Mouse (Mus musculus): ENCODE data around the gene Myrip. TPM values are rescaled to one million over a fixed set of nuclear protein-coding genes. Genes with fewer than 3 reads are reported as not detected.

Gene Myrip
- total and polyA plus RNA-seq, 2 experiments from 2014 or later = 7.0 to 25.6 TPM

- Histone ChIP-seq H3K36me3 (ENCODE audit: insufficient read depth, low read length) (peaks cover 9% of the 10 kb centered on the region), H3K9ac (replicated peaks; ENCODE audit: low read length, poor library complexity, severe bottlenecking) (no peak overlapping the region), H3K4me3 (ENCODE audit: low read depth, low read length) (no peak overlapping the region), H3K4me2 (ENCODE audit: low read depth, low read length, poor library complexity, severe bottlenecking) (no peak overlapping the region), H3K4me1 (ENCODE audit: insufficient read depth, low read length) (no peaks in the 10 kb centered on the region), H3K27me3 (ENCODE audit: insufficient read depth, low read length) (no peaks in the 10 kb centered on the region), H3K27ac (ENCODE audit: low read depth, low read length) (no peak overlapping the region), H3K9me3 (ENCODE audit: low read length) (no peaks in the 10 kb centered on the region)
- no peak for ATAC-seq (ENCODE audit: low FRiP score)
- 86% methylated on average over 6 of the region's 6 CpGs for WGBS
- no peak for TF ChIP-seq CTCF (IDR thresholded peaks at IDR 0.05)
- DNase-seq (ENCODE audit: low spot score) = no peak
These were observed 148.5 kb downstream of the Myrip start for GRCm38 (mm10) chr9:120449696-120450329.

GRCm38 (mm10) chr9:120455768-120456655 is 154.7 kb downstream of the Myrip start:
- Histone ChIP-seq H3K9me3 (ENCODE audit: low read length) (no peaks in the 10 kb centered on the region), H3K4me3 (ENCODE audit: low read depth, low read length) (no peak overlapping the region), H3K27ac (ENCODE audit: low read depth, low read length) (0 out of 2 replicates have a peak overlapping the region, but pooled peaks have one; percentile 18), H3K4me1 (ENCODE audit: insufficient read depth, low read length) (no peaks in the 10 kb centered on the region), H3K27me3 (ENCODE audit: insufficient read depth, low read length) (no peaks in the 10 kb centered on the region), H3K9ac (replicated peaks; ENCODE audit: low read length, poor library complexity, severe bottlenecking) (no peak overlapping the region), H3K36me3 (ENCODE audit: insufficient read depth, low read length) (peaks cover 9% of the 10 kb centered on the region), H3K4me2 (ENCODE audit: low read depth, low read length, poor library complexity, severe bottlenecking) (no peak overlapping the region)
- DNase-seq (ENCODE audit: low spot score) = peak; percentile 59
- whole genome bisulfite sequencing = 18% methylated on average over 9 of the region's 9 CpGs
- no peak for ATAC-seq (ENCODE audit: low FRiP score)
- peak; percentile 11; the same call in 1 of the 2 replicates for TF ChIP-seq CTCF (IDR thresholded peaks at IDR 0.05)

- no peak for TF ChIP-seq CTCF (IDR thresholded peaks at IDR 0.05)
- Histone ChIP-seq H3K4me3 (ENCODE audit: low read depth, low read length) (no peak overlapping the region), H3K36me3 (ENCODE audit: insufficient read depth, low read length) (peaks cover 16% of the 10 kb centered on the region; the same call in 1 of the 2 replicates), H3K27me3 (ENCODE audit: insufficient read depth, low read length) (no peaks in the 10 kb centered on the region), H3K4me2 (ENCODE audit: low read depth, low read length, poor library complexity, severe bottlenecking) (no peak overlapping the region), H3K27ac (ENCODE audit: low read depth, low read length) (no peak overlapping the region), H3K9me3 (ENCODE audit: low read length) (no peaks in the 10 kb centered on the region), H3K4me1 (ENCODE audit: insufficient read depth, low read length) (no peaks in the 10 kb centered on the region), H3K9ac (replicated peaks; ENCODE audit: low read length, poor library complexity, severe bottlenecking) (no peak overlapping the region)
- DNase-seq (ENCODE audit: low spot score) (no peak), ATAC-seq (ENCODE audit: low FRiP score) (no peak)
- WGBS = 88% methylated on average over 1 of the region's 1 CpGs
These were observed 169.1 kb downstream of the Myrip start for GRCm38 (mm10) chr9:120470431-120470830.

GRCm38 (mm10) chr9:120481644-120482043 is 180.3 kb downstream of the Myrip start:
- TF ChIP-seq CTCF (IDR thresholded peaks at IDR 0.05) = no peak
- WGBS = 78% methylated on average over 3 of the region's 3 CpGs
- Histone ChIP-seq H3K27me3 (ENCODE audit: insufficient read depth, low read length) (no peaks in the 10 kb centered on the region), H3K9me3 (ENCODE audit: low read length) (no peaks in the 10 kb centered on the region), H3K36me3 (ENCODE audit: insufficient read depth, low read length) (no peaks in the 10 kb centered on the region), H3K4me1 (ENCODE audit: insufficient read depth, low read length) (no peaks in the 10 kb centered on the region), H3K4me3 (ENCODE audit: low read depth, low read length) (no peak overlapping the region), H3K9ac (replicated peaks; ENCODE audit: low read length, poor library complexity, severe bottlenecking) (no peak overlapping the region), H3K27ac (ENCODE audit: low read depth, low read length) (no peak overlapping the region), H3K4me2 (ENCODE audit: low read depth, low read length, poor library complexity, severe bottlenecking) (no peak overlapping the region)
- ATAC-seq (ENCODE audit: low FRiP score) (no peak), DNase-seq (ENCODE audit: low spot score) (no peak)

GRCm38 (mm10) chr9:120482382-120482781 is 181.1 kb downstream of the Myrip start:
- ATAC-seq (ENCODE audit: low FRiP score) (no peak), DNase-seq (ENCODE audit: low spot score) (no peak)
- no peak overlapping the region for H3K4me2 ChIP-seq (ENCODE audit: low read depth, low read length, poor library complexity, severe bottlenecking)
- no peak overlapping the region for H3K4me3 ChIP-seq (ENCODE audit: low read depth, low read length)
- no peaks in the 10 kb centered on the region for H3K36me3 ChIP-seq (ENCODE audit: insufficient read depth, low read length)
- no peak for TF ChIP-seq CTCF (IDR thresholded peaks at IDR 0.05)
- no peaks in the 10 kb centered on the region for H3K9me3 ChIP-seq (ENCODE audit: low read length)
- H3K27ac ChIP-seq (ENCODE audit: low read depth, low read length) = no peak overlapping the region
- H3K27me3 ChIP-seq (ENCODE audit: insufficient read depth, low read length) = no peaks in the 10 kb centered on the region
- 98% methylated on average over 4 of the region's 4 CpGs for WGBS
- H3K4me1 ChIP-seq (ENCODE audit: insufficient read depth, low read length) = no peaks in the 10 kb centered on the region
- no peak overlapping the region for H3K9ac ChIP-seq (replicated peaks; ENCODE audit: low read length, poor library complexity, severe bottlenecking)

- no peaks in the 10 kb centered on the region for H3K4me1 ChIP-seq (ENCODE audit: insufficient read depth, low read length)
- no peak for TF ChIP-seq CTCF (IDR thresholded peaks at IDR 0.05)
- H3K27me3 ChIP-seq (ENCODE audit: insufficient read depth, low read length) = no peaks in the 10 kb centered on the region
- H3K36me3 ChIP-seq (ENCODE audit: insufficient read depth, low read length) = no peaks in the 10 kb centered on the region
- 83% methylated on average over 8 of the region's 8 CpGs for WGBS
- no peak overlapping the region for H3K27ac ChIP-seq (ENCODE audit: low read depth, low read length)
- no peaks in the 10 kb centered on the region for H3K9me3 ChIP-seq (ENCODE audit: low read length)
- no peak for ATAC-seq (ENCODE audit: low FRiP score)
- H3K9ac ChIP-seq (replicated peaks; ENCODE audit: low read length, poor library complexity, severe bottlenecking) = no peak overlapping the region
- H3K4me2 ChIP-seq (ENCODE audit: low read depth, low read length, poor library complexity, severe bottlenecking) = no peak overlapping the region
- no peak overlapping the region for H3K4me3 ChIP-seq (ENCODE audit: low read depth, low read length)
- no peak for DNase-seq (ENCODE audit: low spot score)
These were observed 181.8 kb downstream of the Myrip start for GRCm38 (mm10) chr9:120483101-120483500.
